Mouse (Mus musculus) forebrain, embryonic 16.5 days (tissue): ENCODE results near the gene Zfp174. TPM values are rescaled to one million over a fixed set of nuclear protein-coding genes. Genes with fewer than 3 reads are reported as not detected.
A peak's percentile ranks its signal among the peaks of the same experiment; 100 is the strongest.
"Not testable (repeated sequence)": the region's sequence is repeated elsewhere in the genome, so short reads cannot be mapped to it uniquely, and the experiment has no call there.

Experiments
- ATAC-seq: fragments of 200-750 bp; cut with Nextera tagmentation; 2 replicates; pipeline ENCODE4 v1.8.0; 2017; ENCODE audit warnings: mild to moderate bottlenecking, moderate library complexity
- H3K27ac ChIP-seq: fragments of 300-500 bp; sonication (generic); 2 replicates; pipeline ENCODE4 v1.5.1; 2014; ENCODE audit warnings: low read length, control low read depth
- H3K27me3 ChIP-seq: fragments of 300-500 bp; sonication (generic); replicated peaks from 2 replicates; pipeline ENCODE4 v1.6.1; 2014; ENCODE audit warnings: low read length; ENCODE audit not compliant: control insufficient read depth, insufficient read depth
- H3K36me3 ChIP-seq: fragments of 300-500 bp; sonication (generic); 2 replicates; pipeline ENCODE4 v1.6.1; 2014; ENCODE audit not compliant: control insufficient read depth, insufficient read depth
- H3K4me1 ChIP-seq: fragments of 300-500 bp; sonication (generic); replicated peaks from 2 replicates; pipeline ENCODE4 v1.6.1; 2014; ENCODE audit warnings: low read length; ENCODE audit not compliant: control insufficient read depth, insufficient read depth
- H3K4me2 ChIP-seq: fragments of 300-500 bp; sonication (generic); 2 replicates; pipeline ENCODE4 v1.6.1; 2014; ENCODE audit warnings: mild to moderate bottlenecking, low read length, control low read depth
- H3K4me3 ChIP-seq: fragments of 300-500 bp; sonication (generic); replicated peaks from 2 replicates; pipeline ENCODE4 v1.5.1; 2014; ENCODE audit warnings: mild to moderate bottlenecking, low read length, control low read depth
- H3K9ac ChIP-seq: fragments of 300-500 bp; sonication (generic); replicated peaks from 2 replicates; pipeline ENCODE4 v1.6.1; 2014; ENCODE audit warnings: low read depth, low read length, control low read depth
- H3K9me3 ChIP-seq: fragments of 300-500 bp; sonication (generic); 2 replicates; pipeline ENCODE4 v1.6.1; 2016; ENCODE audit warnings: low read length; ENCODE audit not compliant: control insufficient read depth
- WGBS: fragments of 180-500 bp; shearing (Covaris S2); extraction: QIAGEN DNeasy Blood & Tissue Kit; methylation state at CpG from one replicate; pipeline ENCODE4 v1.1.7; 2014; 5-methylcytosine and 5-hydroxymethylcytosine counted together
- polyA plus RNA-seq: library from polyadenylated mRNA; unstranded; fragments of >200 nt; fragmentation: Nextera tagmentation; extraction: Ambion mirVana; gene quantifications from 2 replicates; pipeline ENCODE4 v1.2.1, GENCODE M21; 2015

Zfp174 gene
- polyA plus RNA-seq, 1 experiment from 2014 or later, result 3.1 TPM

GRCm38 (mm10) chr16:3842989-3843388 lies 4.1 kb upstream of the Zfp174 start:
- no peaks in the 10 kb centered on the region for H3K36me3 ChIP-seq
- H3K4me3 ChIP-seq, result no peak overlapping the region
- WGBS, result 41% methylated on average over 4 of the region's 4 CpGs
- H3K27ac ChIP-seq, result no peak overlapping the region
- H3K4me2 ChIP-seq, result no peak overlapping the region
- no peaks in the 10 kb centered on the region for H3K9me3 ChIP-seq
- no peak overlapping the region for H3K9ac ChIP-seq
- ATAC-seq, result no peak
- H3K27me3 ChIP-seq, result no peaks in the 10 kb centered on the region
- peaks cover 11% of the 10 kb centered on the region for H3K4me1 ChIP-seq

DNA sequence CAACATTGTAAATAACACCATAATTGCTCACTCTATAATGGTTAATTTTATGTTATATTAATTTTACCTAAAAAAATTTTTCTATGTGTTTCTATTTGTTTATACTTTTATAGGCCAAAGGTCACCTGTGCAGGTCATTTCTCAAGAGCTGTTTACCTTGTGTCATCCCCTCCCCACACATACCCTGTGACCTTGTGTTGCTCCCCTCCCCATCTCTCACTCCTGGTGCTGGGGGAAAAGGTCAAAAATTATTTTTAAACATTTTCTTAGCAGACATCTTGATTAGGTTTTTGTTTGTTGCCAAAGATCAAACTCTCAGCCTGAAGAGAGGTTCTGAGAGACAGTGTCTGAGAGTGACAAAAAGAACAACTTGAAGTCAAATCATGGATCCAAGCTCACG lies 3.3 kb upstream of the Zfp174 start:
- Histone ChIP-seq H3K4me3 (no peak overlapping the region), H3K27me3 (no peaks in the 10 kb centered on the region), H3K4me2 (no peak overlapping the region), H3K27ac (no peak overlapping the region), H3K4me1 (peaks cover 14% of the 10 kb centered on the region), H3K9ac (no peak overlapping the region), H3K9me3 (no peaks in the 10 kb centered on the region), H3K36me3 (no peaks in the 10 kb centered on the region)
- WGBS, result 61% methylated on average over 1 of the region's 1 CpGs
- no peak for ATAC-seq

GRCm38 (mm10) chr16:3847871-3848270 lies 803 bp downstream of the Zfp174 start:
- Histone ChIP-seq H3K4me2 (peak overlapping the region; percentile 79), H3K36me3 (no peaks in the 10 kb centered on the region), H3K27me3 (no peaks in the 10 kb centered on the region), H3K9me3 (no peaks in the 10 kb centered on the region), H3K4me3 (peak overlapping the region; percentile 77), H3K4me1 (peaks cover 14% of the 10 kb centered on the region), H3K9ac (peak overlapping the region; percentile 86; the same call in 1 of the 2 replicates), H3K27ac (no peak overlapping the region)
- 74% methylated on average over 4 of the region's 4 CpGs for WGBS
- ATAC-seq, result no peak

GRCm38 (mm10) chr16:3848416-3848815 lies 1.3 kb downstream of the Zfp174 start:
- no peak overlapping the region for H3K4me2 ChIP-seq
- 75% methylated on average over 3 of the region's 3 CpGs for WGBS
- no peak overlapping the region for H3K9ac ChIP-seq
- no peaks in the 10 kb centered on the region for H3K9me3 ChIP-seq
- H3K27me3 ChIP-seq, result no peaks in the 10 kb centered on the region
- H3K4me3 ChIP-seq, result no peak overlapping the region
- peaks cover 14% of the 10 kb centered on the region for H3K4me1 ChIP-seq
- no peak overlapping the region for H3K27ac ChIP-seq
- H3K36me3 ChIP-seq, result no peaks in the 10 kb centered on the region
- no peak for ATAC-seq

- not testable (repeated sequence) for H3K36me3 ChIP-seq, H3K4me2 ChIP-seq, H3K27ac ChIP-seq, H3K4me3 ChIP-seq, H3K9ac ChIP-seq, H3K9me3 ChIP-seq, H3K27me3 ChIP-seq, ATAC-seq
- peaks cover 14% of the 10 kb centered on the region for H3K4me1 ChIP-seq
- WGBS, result 89% methylated on average over 13 of the region's 13 CpGs
These were observed 4.2 kb downstream of the Zfp174 start for GRCm38 (mm10) chr16:3851301-3851700.

DNA sequence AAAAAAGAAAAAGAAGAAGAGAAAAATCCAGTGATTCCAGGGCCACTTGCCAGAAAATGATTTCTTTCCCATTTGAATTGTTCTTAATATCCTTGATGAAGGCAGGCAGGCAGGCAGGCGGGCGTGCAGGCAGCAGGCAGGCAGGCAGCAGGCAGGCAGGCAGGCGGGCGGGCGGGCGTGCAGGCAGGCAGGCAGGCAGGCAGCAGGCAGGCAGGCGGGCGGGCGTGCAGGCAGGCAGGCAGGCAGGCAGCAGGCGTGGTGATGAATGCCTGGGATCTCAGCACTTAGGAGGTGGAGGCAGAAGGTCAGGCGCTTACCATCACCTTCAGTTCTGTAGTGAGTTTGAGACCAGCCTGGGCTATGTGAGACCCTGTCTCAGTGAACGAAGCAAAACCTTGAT lies 5.5 kb downstream of the Zfp174 start:
- Histone ChIP-seq H3K9ac (no peak overlapping the region), H3K4me1 (peaks cover 7% of the 10 kb centered on the region), H3K4me2 (no peak overlapping the region), H3K27ac (no peak overlapping the region), H3K27me3 (no peaks in the 10 kb centered on the region), H3K4me3 (no peak overlapping the region), H3K9me3 (no peaks in the 10 kb centered on the region), H3K36me3 (no peaks in the 10 kb centered on the region; the same call in 1 of the 2 replicates)
- 32% methylated on average over 12 of the region's 12 CpGs for WGBS
- ATAC-seq, result no peak

DNA sequence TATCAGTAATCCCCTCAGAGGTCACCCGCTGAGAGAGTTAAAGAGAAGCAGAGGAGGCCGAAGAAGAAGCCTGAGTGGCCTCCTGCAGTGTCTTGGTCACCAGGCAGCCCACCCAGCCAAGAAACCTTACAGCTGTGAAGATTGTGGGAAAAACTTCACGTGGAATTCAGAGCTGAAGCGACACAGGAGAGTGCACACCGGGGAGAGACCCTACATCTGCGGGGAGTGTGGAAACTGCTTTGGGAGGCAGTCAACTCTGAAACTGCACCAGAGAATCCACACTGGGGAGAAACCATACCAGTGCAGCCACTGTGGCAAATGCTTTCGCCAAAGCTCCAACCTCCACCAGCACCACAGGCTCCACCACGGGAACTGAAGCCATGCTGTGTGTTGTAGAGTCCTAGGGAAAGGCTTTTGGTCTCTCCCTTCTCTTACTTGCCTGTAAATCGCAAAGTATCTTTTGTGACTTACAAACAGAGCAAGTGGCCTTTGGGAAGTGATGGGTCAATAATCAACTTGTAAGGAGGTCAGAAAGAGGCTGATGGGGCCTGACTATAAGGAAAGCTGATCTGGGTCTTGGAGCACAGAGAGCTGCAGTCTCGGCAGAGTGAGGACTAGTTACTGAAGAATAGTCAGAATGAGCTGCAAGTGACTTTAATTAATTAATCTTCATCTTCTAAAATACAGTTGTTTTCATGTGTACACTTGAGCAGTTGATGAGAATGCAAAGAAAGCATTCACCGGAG lies 7.5 kb downstream of the Zfp174 start:
- WGBS, result 57% methylated on average over 11 of the region's 11 CpGs
- no peak overlapping the region for H3K4me2 ChIP-seq

GRCm38 (mm10) chr16:3855776-3856175 lies 8.7 kb downstream of the Zfp174 start:
- no peak overlapping the region for H3K4me3 ChIP-seq
- no peak overlapping the region for H3K27ac ChIP-seq
- H3K9ac ChIP-seq, result no peak overlapping the region
- peaks cover 4% of the 10 kb centered on the region for H3K36me3 ChIP-seq
- H3K4me1 ChIP-seq, result no peaks in the 10 kb centered on the region
- ATAC-seq, result no peak
- no peaks in the 10 kb centered on the region for H3K27me3 ChIP-seq
- WGBS, result 84% methylated on average over 1 of the region's 1 CpGs
- H3K9me3 ChIP-seq, result no peaks in the 10 kb centered on the region
- no peak overlapping the region for H3K4me2 ChIP-seq

More for the DNA sequence above, 7.5 kb downstream of the Zfp174 start:
- H3K36me3 ChIP-seq, result no peaks in the 10 kb centered on the region; the same call in 1 of the 2 replicates
- no peak for ATAC-seq
- H3K9ac ChIP-seq, result no peak overlapping the region
- H3K27ac ChIP-seq, result no peak overlapping the region
- no peak overlapping the region for H3K4me3 ChIP-seq
- H3K27me3 ChIP-seq, result no peaks in the 10 kb centered on the region
- no peaks in the 10 kb centered on the region for H3K9me3 ChIP-seq
- H3K4me1 ChIP-seq, result no peaks in the 10 kb centered on the region

GRCm38 (mm10) chr16:3859254-3859653 lies 12.2 kb downstream of the Zfp174 start:
- peaks cover 11% of the 10 kb centered on the region for H3K36me3 ChIP-seq
- no peak overlapping the region for H3K4me2 ChIP-seq
- no peaks in the 10 kb centered on the region for H3K9me3 ChIP-seq
- no peak overlapping the region for H3K4me3 ChIP-seq
- H3K9ac ChIP-seq, result no peak overlapping the region
- H3K27me3 ChIP-seq, result no peaks in the 10 kb centered on the region
- ATAC-seq, result no peak
- 92% methylated on average over 4 of the region's 4 CpGs for WGBS
- H3K27ac ChIP-seq, result no peak overlapping the region
- H3K4me1 ChIP-seq, result no peaks in the 10 kb centered on the region
